Mouse (Mus musculus) olfactory bulb, adult 2 months (tissue): ENCODE results near the gene 2210407C18Rik. TPM values are rescaled to one million over a fixed set of nuclear protein-coding genes. Genes with fewer than 3 reads are reported as not detected.

ENCODE experiments used
- H3K27ac ChIP-seq: fragments of 200-500 bp; 2 replicates; pipeline ENCODE4 v1.5.1; 2012; ENCODE audit warnings: low read depth, low read length; ENCODE audit not compliant: insufficient read depth
- H3K4me1 ChIP-seq: fragments of 200-500 bp; 2 replicates; pipeline ENCODE4 v1.6.1; 2012; ENCODE audit warnings: low read length; ENCODE audit not compliant: control insufficient read depth, insufficient read depth
- H3K4me3 ChIP-seq: fragments of 200-500 bp; 2 replicates; pipeline ENCODE4 v1.5.1; 2012; ENCODE audit warnings: mild to moderate bottlenecking, low read depth, low read length, moderate library complexity; ENCODE audit not compliant: insufficient read depth
- CTCF ChIP-seq: fragments of 200-500 bp; IDR thresholded peaks from 2 replicates; pipeline ENCODE4 v1.5.1; 2012; ENCODE audit warnings: low read depth, mild to moderate bottlenecking, low read length, moderate library complexity; ENCODE audit not compliant: insufficient read depth
- POLR2A ChIP-seq: fragments of 200-500 bp; IDR thresholded peaks from 2 replicates; pipeline ENCODE4 v1.6.1; 2012; ENCODE audit warnings: mild to moderate bottlenecking, low read depth, low read length, moderate library complexity; ENCODE audit not compliant: insufficient read depth
- WGBS: fragments of 180-500 bp; shearing (Covaris S2); methylation state at CpG from one replicate; pipeline ENCODE4 v1.1.7; 2018; 5-methylcytosine and 5-hydroxymethylcytosine counted together
- polyA plus RNA-seq: library from polyadenylated mRNA; stranded (reverse); fragments of >200 nt; gene quantifications from 2 replicates; pipeline ENCODE4 v1.2.4, GENCODE M21; 2012; ENCODE audit warnings: low replicate concordance; ENCODE audit not compliant: missing spikeins, insufficient read depth, insufficient read length

Gene 2210407C18Rik
- polyA plus RNA-seq, 1 experiment: not detected

GRCm38 (mm10) chr11:58636376-58636977 is 20.6 kb upstream of the 2210407C18Rik start:
- Histone ChIP-seq H3K4me3 (no peak overlapping the region), H3K27ac (no peak overlapping the region), H3K4me1 (peaks cover 7% of the 10 kb centered on the region)
- no peak for TF ChIP-seq POLR2A
- TF ChIP-seq CTCF: peak; percentile 64
- 10% methylated on average over 4 of the region's 4 CpGs for WGBS

- Histone ChIP-seq H3K4me1 (no peaks in the 10 kb centered on the region), H3K27ac (no peak overlapping the region), H3K4me3 (no peak overlapping the region)
- no peak for TF ChIP-seq POLR2A
- TF ChIP-seq CTCF: no peak
- 62% methylated on average over 4 of the region's 4 CpGs for WGBS
Observed at GRCm38 (mm10) chr11:58634878-58635277, 19.0 kb upstream of the 2210407C18Rik start.

GRCm38 (mm10) chr11:58630401-58630800 is 14.5 kb upstream of the 2210407C18Rik start, which contains the start of gene Olfr323:
TSS of gene Olfr323 (minus strand) at chr11:58630501.
- Histone ChIP-seq H3K4me1 (no peaks in the 10 kb centered on the region), H3K4me3 (no peak within 1 kb of the TSS), H3K27ac (no peak within 1 kb of the TSS)
- 83% methylated on average over 5 of the region's 5 CpGs for WGBS
- TF ChIP-seq POLR2A (no peak), CTCF (no peak)

GRCm38 (mm10) chr11:58626146-58626545 is 10.3 kb upstream of the 2210407C18Rik start:
- no peaks in the 10 kb centered on the region for H3K4me1 ChIP-seq
- TF ChIP-seq CTCF: no peak
- TF ChIP-seq POLR2A: no peak
- no peak overlapping the region for H3K27ac ChIP-seq
- 37% methylated on average over 4 of the region's 4 CpGs for WGBS
- H3K4me3 ChIP-seq: no peak overlapping the region

- TF ChIP-seq POLR2A: no peak
- TF ChIP-seq CTCF: no peak
- Histone ChIP-seq H3K27ac (no peak overlapping the region), H3K4me3 (no peak overlapping the region), H3K4me1 (no peaks in the 10 kb centered on the region)
- WGBS: 69% methylated on average over 6 of the region's 6 CpGs
Observed at GRCm38 (mm10) chr11:58618793-58619192, 2.9 kb upstream of the 2210407C18Rik start.

GRCm38 (mm10) chr11:58618369-58618768 is 2.5 kb upstream of the 2210407C18Rik start:
- Histone ChIP-seq H3K4me3 (no peak overlapping the region), H3K4me1 (no peaks in the 10 kb centered on the region), H3K27ac (no peak overlapping the region)
- 70% methylated on average over 3 of the region's 3 CpGs for WGBS
- no peak for TF ChIP-seq POLR2A
- TF ChIP-seq CTCF: no peak

GRCm38 (mm10) chr11:58614526-58614925 is 1.3 kb downstream of the 2210407C18Rik start:
- H3K4me1 ChIP-seq: no peaks in the 10 kb centered on the region
- no peak overlapping the region for H3K27ac ChIP-seq
- TF ChIP-seq CTCF (no peak), POLR2A (no peak)
- H3K4me3 ChIP-seq: no peak overlapping the region

- WGBS: 63% methylated on average over 3 of the region's 3 CpGs
- Histone ChIP-seq H3K4me1 (no peaks in the 10 kb centered on the region), H3K4me3 (no peak overlapping the region), H3K27ac (no peak overlapping the region)
- no peak for TF ChIP-seq CTCF
- no peak for TF ChIP-seq POLR2A
Observed at GRCm38 (mm10) chr11:58613359-58613758, 2.5 kb downstream of the 2210407C18Rik start.

- Histone ChIP-seq H3K27ac (no peak overlapping the region), H3K4me1 (no peaks in the 10 kb centered on the region), H3K4me3 (no peak overlapping the region)
- TF ChIP-seq CTCF: no peak
- TF ChIP-seq POLR2A: no peak
- 65% methylated on average over 6 of the region's 6 CpGs for WGBS
Observed at GRCm38 (mm10) chr11:58607030-58607429, 8.8 kb downstream of the 2210407C18Rik start.
